Mouse (Mus musculus): ENCODE data around the gene Fgf16.

Gene Fgf16

GRCm38 (mm10) chrX:105764162-105765004 is at the start of gene Fgf16:
TSS of gene Fgf16 (plus strand) at chrX:105764279.
- no peak for DNase-seq (ENCODE audit: low read depth)

DNA sequence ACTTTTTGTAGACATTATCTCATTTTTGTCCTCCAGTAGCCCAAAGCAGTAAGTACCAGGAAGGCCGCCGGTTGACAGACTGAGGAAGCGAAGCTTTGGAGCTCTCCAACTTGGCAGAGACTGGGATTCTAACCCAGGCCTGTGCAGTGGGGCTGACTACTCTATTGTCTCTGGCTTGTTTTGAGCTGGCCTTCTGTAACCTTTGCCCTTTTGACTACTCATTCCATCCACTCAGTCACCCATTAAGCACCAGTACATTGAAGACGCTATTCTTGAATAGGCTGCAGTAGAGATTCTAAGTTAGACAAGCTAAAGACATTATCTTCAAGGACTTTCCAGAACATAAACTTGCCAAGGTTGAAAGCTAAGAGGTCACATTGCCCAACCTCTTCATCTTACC is 49.3 kb upstream of the Fgf16 start:
- no peak for DNase-seq (ENCODE audit: low read depth)

GRCm38 (mm10) chrX:105715789-105716321 is 48.2 kb upstream of the Fgf16 start:
- DNase-seq (ENCODE audit: low read depth): no peak

DNA sequence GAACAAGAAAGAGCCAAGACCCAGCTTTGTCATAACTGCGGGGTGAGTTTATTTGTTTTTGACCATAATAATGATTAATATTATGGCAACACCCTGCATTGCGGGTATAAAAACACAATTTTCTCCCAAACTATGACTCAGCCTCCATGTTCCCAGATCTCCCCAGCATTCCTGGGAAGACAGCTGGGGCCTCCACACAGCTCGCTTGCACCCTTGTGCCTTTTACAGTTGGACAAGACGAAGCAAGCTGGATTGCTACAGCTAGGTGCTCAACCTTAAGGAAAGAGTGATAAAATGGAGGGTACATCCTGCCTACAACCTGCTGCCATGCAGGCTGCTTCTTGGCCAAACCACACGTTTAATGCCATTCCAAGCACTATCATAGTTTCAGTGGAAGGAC is 45.7 kb upstream of the Fgf16 start:
- no peak for DNase-seq (ENCODE audit: low read depth)

DNA sequence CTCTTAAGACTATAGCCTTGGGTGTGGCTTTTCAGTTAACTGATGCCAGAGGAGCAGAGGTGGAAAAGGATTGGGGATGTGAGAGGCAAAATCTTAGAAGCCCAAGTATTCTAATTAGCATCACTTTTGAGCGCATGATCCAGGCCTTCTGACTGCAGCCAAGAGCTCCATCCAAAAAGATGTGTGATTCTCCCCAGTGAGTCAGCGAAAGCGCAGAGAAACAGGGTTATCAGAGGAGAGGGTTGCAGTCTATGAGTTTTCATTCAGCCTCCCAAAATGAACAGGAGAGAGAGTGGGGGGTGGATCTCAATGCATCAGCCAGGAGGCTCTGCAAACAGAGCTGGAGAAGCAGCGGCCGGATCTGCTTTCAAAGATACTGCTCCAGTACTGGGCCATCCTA is 45.1 kb upstream of the Fgf16 start:
- DNase-seq (ENCODE audit: low read depth): no peak

- no peak for DNase-seq (ENCODE audit: low read depth)
These were observed 39.9 kb upstream of the Fgf16 start for GRCm38 (mm10) chrX:105724174-105724573.

GRCm38 (mm10) chrX:105762847-105763527 is 1.1 kb upstream of the Fgf16 start:
- no peak for DNase-seq (ENCODE audit: low read depth)

- no peak for DNase-seq (ENCODE audit: low read depth)
These were observed 467 bp upstream of the Fgf16 start for GRCm38 (mm10) chrX:105763612-105764011.

DNA sequence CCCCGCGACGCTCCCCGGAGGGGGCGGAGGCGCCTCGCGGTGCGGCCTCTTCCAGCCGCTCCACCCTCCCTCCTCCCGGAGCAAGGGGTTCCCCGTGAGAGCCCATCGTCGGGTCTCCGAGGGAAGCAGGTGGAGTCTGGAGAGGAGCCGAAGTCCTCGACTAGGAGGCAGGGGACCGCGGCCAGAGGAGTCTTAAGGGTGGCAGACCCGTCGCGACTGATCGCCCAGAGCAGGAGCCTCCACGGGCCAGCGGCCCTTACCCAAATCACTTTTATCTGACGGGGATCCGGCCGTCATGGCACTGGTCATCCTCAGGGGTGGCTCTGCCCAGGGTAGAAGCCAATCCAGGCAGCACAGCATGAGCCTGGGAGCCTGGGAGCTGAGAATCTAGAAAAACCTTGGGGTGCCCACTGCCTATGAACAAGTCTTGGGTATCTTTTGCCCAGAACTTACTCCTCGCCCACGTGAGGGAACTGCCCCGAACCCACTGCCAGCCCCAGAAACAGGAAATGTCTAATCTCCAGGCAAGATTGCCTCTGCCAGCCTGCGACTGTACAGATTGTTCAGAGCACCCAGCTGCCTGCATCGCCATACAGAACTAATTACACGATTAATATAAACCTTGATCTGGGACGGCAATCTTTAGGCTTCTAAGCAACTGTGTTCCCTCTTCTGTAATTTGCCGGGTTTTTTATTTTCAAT is 1.1 kb downstream of the Fgf16 start:
- no peak for DNase-seq (ENCODE audit: low read depth)

DNA sequence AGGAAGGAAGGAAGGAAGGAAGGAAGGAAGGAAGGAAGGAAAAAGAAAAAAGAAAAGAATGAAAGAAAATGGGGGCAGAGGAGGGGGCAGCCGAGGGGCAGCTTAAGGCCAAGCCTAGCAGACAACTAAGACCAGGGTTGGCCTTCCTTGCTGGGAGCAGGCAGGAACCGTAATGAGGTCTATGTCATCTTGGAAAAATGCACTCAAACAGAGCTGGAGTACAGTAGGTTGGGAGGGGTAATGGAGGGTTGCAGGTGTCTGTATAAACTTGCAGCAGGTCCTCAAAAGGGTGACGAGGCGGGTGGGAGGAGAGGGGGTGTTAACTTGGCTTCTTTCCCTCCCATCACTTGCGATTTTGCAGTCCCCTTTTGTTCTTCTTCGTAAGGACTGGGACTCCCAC is 1.9 kb downstream of the Fgf16 start:
- DNase-seq (ENCODE audit: low read depth): no peak

GRCm38 (mm10) chrX:105767177-105767764 is 3.2 kb downstream of the Fgf16 start:
- no peak for DNase-seq (ENCODE audit: low read depth)

GRCm38 (mm10) chrX:105767932-105768331 is 3.9 kb downstream of the Fgf16 start:
- DNase-seq (ENCODE audit: low read depth): no peak

- DNase-seq (ENCODE audit: low read depth): no peak
These were observed 9.2 kb downstream of the Fgf16 start for GRCm38 (mm10) chrX:105773281-105773680.

DNA sequence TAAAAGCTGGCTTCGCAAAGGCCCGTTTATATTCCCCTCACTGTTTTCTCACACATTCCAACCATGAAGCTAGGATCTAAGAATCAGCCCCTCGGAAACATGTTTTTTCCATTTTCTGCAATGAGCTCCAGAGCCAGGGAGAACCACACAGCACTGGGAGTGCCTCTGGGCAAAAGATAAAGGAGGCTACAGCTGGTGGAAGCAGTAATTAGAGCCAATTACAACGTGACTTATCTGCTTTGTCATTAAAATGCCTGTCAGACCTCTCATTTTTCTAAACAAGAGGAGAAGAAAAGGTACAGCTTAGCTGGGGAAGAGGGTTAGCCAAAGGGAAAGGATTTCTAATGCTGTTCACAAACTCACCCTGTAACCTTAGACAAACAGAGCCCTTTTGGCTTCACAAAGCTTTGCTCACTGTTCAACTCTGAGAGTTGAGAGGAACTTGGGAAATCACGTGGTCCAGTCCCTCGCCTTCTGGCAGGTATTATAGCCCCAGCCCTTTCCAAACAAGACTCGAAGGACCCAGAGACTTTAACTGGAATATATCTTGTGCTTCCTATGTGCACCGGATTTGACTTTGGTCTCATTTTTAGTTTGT is 30.8 kb downstream of the Fgf16 start:
- no peak for DNase-seq (ENCODE audit: low read depth)

DNA sequence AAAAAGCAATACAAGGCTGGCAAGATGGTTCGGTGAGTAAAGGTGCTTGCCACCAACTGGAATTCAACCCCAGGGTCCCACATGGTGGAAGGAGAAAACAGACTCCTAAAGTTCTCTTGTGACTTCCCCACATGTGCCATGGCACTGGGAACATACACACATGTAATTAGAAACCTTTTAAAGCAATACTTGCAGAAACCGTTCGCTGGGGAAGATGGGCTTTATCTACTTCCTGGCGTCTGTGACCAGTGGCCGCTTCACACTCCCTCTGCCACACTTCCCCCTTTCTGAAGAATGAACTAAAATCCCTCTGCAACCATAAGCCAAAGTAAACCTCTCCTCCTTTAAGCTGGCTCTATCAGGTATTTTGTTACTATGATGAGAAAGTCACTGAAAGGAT is 60.4 kb downstream of the Fgf16 start:
- DNase-seq (ENCODE audit: low read depth): no peak
